Mouse (Mus musculus) ovary, postnatal 14 days (tissue): ENCODE data around the gene Htr7.

Source experiments
- DNase-seq: peaks from one replicate; pipeline ENCODE4 v3.0.0; 2022; ENCODE audit warnings: low spot score

Htr7 gene

GRCm38 (mm10) chr19:35957656-35958055 lies 99.7 kb downstream of the Htr7 start:
- no peak for DNase-seq

- no peak for DNase-seq
Measured at GRCm38 (mm10) chr19:35955698-35956097, 101.6 kb downstream of the Htr7 start.

GRCm38 (mm10) chr19:35949888-35950287 lies 107.4 kb downstream of the Htr7 start:
- no peak for DNase-seq

- no peak for DNase-seq
Measured at GRCm38 (mm10) chr19:35924961-35925495, 132.3 kb downstream of the Htr7 start.

- no peak for DNase-seq
Measured at GRCm38 (mm10) chr19:35924418-35924817, 132.9 kb downstream of the Htr7 start.
